Mouse (Mus musculus): ENCODE results near the gene Akap13. TPM values are rescaled to one million over a fixed set of nuclear protein-coding genes. Genes with fewer than 3 reads are reported as not detected.

The Akap13 gene
- polyA plus RNA-seq, 1 experiment from 2014 or later, result 32.1 TPM

DNA sequence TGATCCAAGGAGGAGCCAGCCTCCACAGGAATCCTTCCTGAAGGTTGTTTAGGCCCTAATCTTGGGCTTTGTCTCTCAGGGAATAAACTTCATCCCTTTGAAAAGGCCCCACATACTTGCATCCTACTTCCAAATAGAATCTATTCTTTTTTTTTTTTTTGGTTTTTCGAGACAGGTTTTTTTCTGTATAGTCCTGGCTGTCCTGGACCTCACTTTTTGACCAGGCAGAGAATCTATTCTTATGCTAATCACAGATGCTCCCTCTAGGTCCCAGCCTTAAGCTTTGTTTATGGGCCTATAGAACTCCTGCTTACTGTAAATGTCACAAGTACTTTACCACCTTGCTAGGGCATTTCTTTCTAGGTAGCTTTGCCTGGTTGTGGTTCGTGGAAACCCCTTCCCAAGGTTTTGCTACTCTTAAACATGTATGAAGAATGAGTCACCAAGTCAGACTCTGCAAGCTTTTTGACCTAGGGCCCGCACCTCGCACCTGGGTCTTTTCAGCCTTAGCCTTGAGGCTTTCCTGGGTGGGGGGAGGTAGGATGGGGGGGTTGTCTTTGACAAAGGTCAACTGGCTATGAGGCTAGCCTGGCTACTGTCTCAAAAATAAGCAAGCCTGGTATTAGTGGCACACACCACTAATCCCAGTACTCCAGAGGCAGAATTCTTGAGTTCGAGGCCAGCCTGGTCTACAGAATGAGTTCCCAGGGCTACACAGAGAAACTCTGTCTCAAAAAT is 346.5 kb downstream of the Akap13 start:
- no peak overlapping the region for H3K9ac ChIP-seq (ENCODE audit: low read depth, low read length)
- H3K4me2 ChIP-seq (replicated peaks; ENCODE audit: low read depth, low read length), result no peak overlapping the region
- DNase-seq (ENCODE audit: low spot score) (no peak), ATAC-seq (ENCODE audit: low FRiP score) (no peak)
- no peaks in the 10 kb centered on the region for H3K4me1 ChIP-seq (replicated peaks; ENCODE audit: control insufficient read depth, insufficient read depth, low read length)
- no peak overlapping the region for H3K27ac ChIP-seq (ENCODE audit: low read depth, low read length)
- no peak overlapping the region for H3K4me3 ChIP-seq (ENCODE audit: low read depth, low read length)
- WGBS, result 90% methylated on average over 5 of the region's 5 CpGs
- no peaks in the 10 kb centered on the region for H3K36me3 ChIP-seq (ENCODE audit: control insufficient read depth, insufficient read depth, low read length)
- H3K27me3 ChIP-seq (ENCODE audit: control insufficient read depth, insufficient read depth, low read length), result no peaks in the 10 kb centered on the region
- H3K9me3 ChIP-seq (ENCODE audit: control insufficient read depth, low read length), result no peaks in the 10 kb centered on the region

GRCm38 (mm10) chr7:75802887-75803286 is 347.6 kb downstream of the Akap13 start:
- Histone ChIP-seq H3K9me3 (ENCODE audit: control insufficient read depth, low read length) (no peaks in the 10 kb centered on the region), H3K4me1 (replicated peaks; ENCODE audit: control insufficient read depth, insufficient read depth, low read length) (no peaks in the 10 kb centered on the region), H3K36me3 (ENCODE audit: control insufficient read depth, insufficient read depth, low read length) (no peaks in the 10 kb centered on the region), H3K27ac (ENCODE audit: low read depth, low read length) (no peak overlapping the region), H3K4me3 (ENCODE audit: low read depth, low read length) (no peak overlapping the region), H3K9ac (ENCODE audit: low read depth, low read length) (no peak overlapping the region), H3K27me3 (ENCODE audit: control insufficient read depth, insufficient read depth, low read length) (no peaks in the 10 kb centered on the region), H3K4me2 (replicated peaks; ENCODE audit: low read depth, low read length) (no peak overlapping the region)
- DNase-seq (ENCODE audit: low spot score) (no peak), ATAC-seq (ENCODE audit: low FRiP score) (no peak)
- 71% methylated on average over 3 of the region's 3 CpGs for WGBS

Other genes starting within 250 kb of the Akap13 start
- 0.85 and 1.5 TPM in 2 replicates for gene Sv2b, start 146.3 kb upstream of the Akap13 start, polyA plus RNA-seq (2014; fragmentation: Nextera tagmentation; extraction: Ambion mirVana)

Measured in hindbrain, embryonic 11.5 days (tissue).